9 mouse cellular contexts compared by ENCODE assay signal in genomic region chr10:39541951-39542521, GRCm38 (mm10).
DNase-seq lines count a peak whose midpoint lies in the region; ATAC-seq lines count a peak whose summit lies in the region.
"Had no signal": no experiment of that assay in that cellular context is flagged by ENCODE, and none has a peak within 500 bp of the region (broad histone marks: within the 10 kb centered on the region; RNA-seq: fewer than 3 reads in every experiment).

No protein-coding gene starts in this region.

- H3K4me3 ChIP-seq in neural tube, embryonic 11.5 days (ENCODE audit: low read depth, low read length), result no peak overlapping the region
- H3K4me3 ChIP-seq: liver, embryonic 15.5 days had no signal

- H3K36me3 ChIP-seq in neural tube, embryonic 11.5 days (ENCODE audit: control insufficient read depth, insufficient read depth, low read length), result no peaks in the 10 kb centered on the region
- peaks cover 2% of the 10 kb centered on the region; the same call in 1 of the 2 replicates for H3K36me3 ChIP-seq in splenic B cell, adult 2 months (ENCODE audit: control insufficient read depth, insufficient read depth, low read length, poor library complexity, severe bottlenecking)
- H3K36me3 ChIP-seq: liver, embryonic 15.5 days had no signal

- H3K4me2 ChIP-seq in neural tube, embryonic 11.5 days (ENCODE audit: low read depth), result no peak overlapping the region
- H3K4me2 ChIP-seq: liver, embryonic 15.5 days had no signal

- peaks cover 27% of the 10 kb centered on the region for H3K4me1 ChIP-seq in neural tube, embryonic 11.5 days (ENCODE audit: control insufficient read depth, insufficient read depth, low read length)
- H3K4me1 ChIP-seq: liver, embryonic 15.5 days had no signal

- peak; percentile 45 for ATAC-seq in neural tube, embryonic 11.5 days (ENCODE audit: insufficient read depth, low FRiP score, low TSS enrichment)

- no peaks in the 10 kb centered on the region for H3K27me3 ChIP-seq in neural tube, embryonic 11.5 days (ENCODE audit: control insufficient read depth, insufficient read depth, low read length)
- no peaks in the 10 kb centered on the region for H3K27me3 ChIP-seq in splenic B cell, adult 2 months (ENCODE audit: control insufficient read depth, insufficient read depth, low read length, poor library complexity, severe bottlenecking)
- H3K27me3 ChIP-seq: liver, embryonic 15.5 days had no signal

- peak; percentile 55 for DNase-seq in cerebellum, adult 11-12 months
- no peak for DNase-seq in cerebellum, adult 8-10 months
- DNase-seq in neural tube, embryonic 11.5 days (ENCODE audit: low spot score), result no peak
- DNase-seq in neural tube, embryonic 10.5 days (ENCODE audit: extremely low spot score, low spot score), result no peak
- peak; percentile 55 to 69 for DNase-seq in left cerebral cortex, postnatal 14 days (ENCODE audit: low spot score in 2 of 2)
- peak; percentile 5 for DNase-seq in splenic B cell, adult 2 months (ENCODE audit: low read depth, low spot score)
- no peak for DNase-seq in embryo, embryonic 10.5 days (ENCODE audit: low spot score)
- DNase-seq in B cell, adult 2 months, result no peak

- WGBS in neural tube, embryonic 11.5 days, result 27% methylated on average over 7 of the region's 7 CpGs

- intact Hi-C loops in left cerebral cortex, postnatal 14 days (cut with DNase I), result loop anchor here (5.0 kb wide), 1 partner anchor 190 kb away; the partner anchor contains the start of gene Rev3l

- peak overlapping the region; percentile 55 for H3K9ac ChIP-seq in neural tube, embryonic 11.5 days (ENCODE audit: low read length)
- H3K9ac ChIP-seq: liver, embryonic 15.5 days had no signal

- peak overlapping the region; percentile 96 for H3K27ac ChIP-seq in neural tube, embryonic 11.5 days (ENCODE audit: low read depth, low read length)
- H3K27ac ChIP-seq: liver, embryonic 15.5 days had no signal

- H3K9me3 ChIP-seq in neural tube, embryonic 11.5 days (ENCODE audit: control insufficient read depth, low read length), result no peaks in the 10 kb centered on the region
- H3K9me3 ChIP-seq: liver, embryonic 15.5 days had no signal

Comparison
In these comparisons a context has a peak if more than half of its experiments do, and no peak if none do; other contexts are left out.
1. DNase-seq: peak in cerebellum, adult 11-12 months (single experiment), left cerebral cortex, postnatal 14 days (2 of 2) and splenic B cell, adult 2 months (single experiment); none in cerebellum, adult 8-10 months (single experiment), neural tube, embryonic 11.5 days (single experiment), neural tube, embryonic 10.5 days (single experiment), embryo, embryonic 10.5 days (single experiment) and B cell, adult 2 months (0 of 2).